Mouse (Mus musculus): ENCODE measurements around the gene Phpt1. TPM values are rescaled to one million over a fixed set of nuclear protein-coding genes. Genes with fewer than 3 reads are reported as not detected.

Phpt1 gene
- polyA plus RNA-seq, 1 experiment from 2014 or later, result 197 TPM

DNA sequence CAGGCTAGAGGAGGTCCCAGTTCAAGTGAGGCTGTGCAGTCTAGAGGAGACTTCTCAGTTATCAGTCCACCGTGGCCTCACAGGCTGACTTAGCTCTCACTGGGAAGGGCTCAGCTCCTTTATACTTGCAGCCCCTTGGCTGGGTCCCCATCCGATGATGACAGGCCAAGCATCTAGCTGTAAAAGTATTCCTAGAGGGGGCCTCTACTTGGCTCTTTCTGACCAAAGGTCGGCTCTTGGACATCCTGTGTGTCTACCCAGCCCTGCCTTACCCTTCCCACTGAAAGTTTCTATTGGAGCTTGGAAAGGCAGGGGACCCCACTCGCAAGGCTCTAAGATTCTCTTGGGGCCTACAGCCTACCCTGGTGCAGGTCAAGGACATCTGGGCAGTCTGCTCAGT is 3.8 kb downstream of the Phpt1 start:
- peaks cover 63% of the 10 kb centered on the region for H3K36me3 ChIP-seq (ENCODE audit: insufficient read depth)
- no peak overlapping the region for H3K4me2 ChIP-seq
- no peak for TF ChIP-seq CTCF (IDR thresholded peaks at IDR 0.05; ENCODE audit: low read depth)
- WGBS, result 83% methylated on average over 4 of the region's 4 CpGs
- H3K4me3 ChIP-seq (ENCODE audit: low read depth, low read length), result no peak overlapping the region
- DNase-seq (no peak), ATAC-seq (ENCODE audit: insufficient read depth) (no peak)
- H3K27ac ChIP-seq (ENCODE audit: low read depth), result no peak overlapping the region
- H3K9me3 ChIP-seq (ENCODE audit: low read depth, low read length), result no peaks in the 10 kb centered on the region
- peaks cover 14% of the 10 kb centered on the region for H3K4me1 ChIP-seq (ENCODE audit: insufficient read depth)
- H3K27me3 ChIP-seq (ENCODE audit: insufficient read depth, low read length), result peaks cover 6% of the 10 kb centered on the region
- no peak overlapping the region for H3K9ac ChIP-seq

DNA sequence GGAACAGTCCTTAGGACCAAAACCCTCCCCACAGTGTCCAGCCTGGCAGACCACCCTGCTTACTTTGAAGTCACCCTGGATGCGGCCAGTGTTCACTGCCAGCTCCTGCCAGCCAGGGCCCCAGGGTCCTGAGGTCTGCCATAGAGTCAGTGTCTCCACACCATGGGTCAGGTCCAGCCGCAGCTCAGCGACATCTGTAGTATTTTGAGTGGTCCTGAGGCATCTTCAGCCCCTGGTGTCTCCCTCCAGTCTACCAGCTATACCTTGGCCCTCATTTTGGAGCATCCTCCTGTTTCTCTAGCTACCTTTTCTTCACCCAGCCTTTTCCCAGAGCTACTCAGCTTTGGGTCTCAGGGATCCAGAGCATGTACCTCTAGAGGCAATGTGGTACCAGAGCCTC is 5.7 kb downstream of the Phpt1 start:
- no peak for TF ChIP-seq CTCF (IDR thresholded peaks at IDR 0.05; ENCODE audit: low read depth)
- ATAC-seq (ENCODE audit: insufficient read depth) (no peak), DNase-seq (no peak)
- no peaks in the 10 kb centered on the region for H3K9me3 ChIP-seq (ENCODE audit: low read depth, low read length)
- 93% methylated on average over 3 of the region's 3 CpGs for WGBS
- peaks cover 6% of the 10 kb centered on the region; the same call in 1 of the 2 replicates for H3K4me1 ChIP-seq (ENCODE audit: insufficient read depth)
- no peak overlapping the region for H3K9ac ChIP-seq
- no peak overlapping the region for H3K4me2 ChIP-seq
- H3K36me3 ChIP-seq (ENCODE audit: insufficient read depth), result peaks cover 82% of the 10 kb centered on the region
- H3K27me3 ChIP-seq (ENCODE audit: insufficient read depth, low read length), result no peaks in the 10 kb centered on the region
- H3K27ac ChIP-seq (ENCODE audit: low read depth), result no peak overlapping the region
- no peak overlapping the region for H3K4me3 ChIP-seq (ENCODE audit: low read depth, low read length)

DNA sequence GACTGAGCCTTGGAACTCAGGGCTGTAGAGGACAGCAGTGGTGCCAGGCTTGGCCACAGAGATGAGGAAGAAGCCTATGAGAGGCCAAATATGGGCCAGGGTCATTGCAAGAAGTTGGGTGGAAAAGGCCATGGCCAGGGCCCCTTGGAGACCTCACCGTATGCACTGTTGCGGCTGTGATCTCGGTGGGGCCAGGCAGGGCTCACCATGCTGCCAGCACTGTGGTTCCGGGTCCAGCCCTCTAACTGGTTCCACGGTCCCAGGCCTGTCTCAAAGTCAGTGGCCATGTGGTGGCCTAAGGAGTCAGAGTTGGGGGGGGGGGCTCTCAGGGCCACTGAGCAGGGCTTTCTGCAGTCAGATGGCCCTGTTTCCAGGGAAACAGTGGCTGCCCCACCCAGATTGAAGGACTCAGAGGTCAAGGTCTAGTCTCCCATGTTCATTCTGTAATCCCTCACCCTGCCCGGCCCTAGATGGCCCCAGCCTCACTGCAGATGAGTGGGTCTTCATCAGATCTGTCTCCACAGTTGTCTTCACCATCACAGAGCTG is 6.5 kb downstream of the Phpt1 start:
- H3K4me1 ChIP-seq (ENCODE audit: insufficient read depth), result no peaks in the 10 kb centered on the region
- peaks cover 89% of the 10 kb centered on the region for H3K36me3 ChIP-seq (ENCODE audit: insufficient read depth)
- no peaks in the 10 kb centered on the region for H3K9me3 ChIP-seq (ENCODE audit: low read depth, low read length)
- H3K27ac ChIP-seq (ENCODE audit: low read depth), result no peak overlapping the region
- H3K9ac ChIP-seq, result no peak overlapping the region
- 90% methylated on average over 6 of the region's 6 CpGs for WGBS
- no peak overlapping the region for H3K4me2 ChIP-seq
- no peak for TF ChIP-seq CTCF (IDR thresholded peaks at IDR 0.05; ENCODE audit: low read depth)
- no peaks in the 10 kb centered on the region for H3K27me3 ChIP-seq (ENCODE audit: insufficient read depth, low read length)
- no peak for DNase-seq
- no peak for ATAC-seq (ENCODE audit: insufficient read depth)
- H3K4me3 ChIP-seq (ENCODE audit: low read depth, low read length), result no peak overlapping the region

DNA sequence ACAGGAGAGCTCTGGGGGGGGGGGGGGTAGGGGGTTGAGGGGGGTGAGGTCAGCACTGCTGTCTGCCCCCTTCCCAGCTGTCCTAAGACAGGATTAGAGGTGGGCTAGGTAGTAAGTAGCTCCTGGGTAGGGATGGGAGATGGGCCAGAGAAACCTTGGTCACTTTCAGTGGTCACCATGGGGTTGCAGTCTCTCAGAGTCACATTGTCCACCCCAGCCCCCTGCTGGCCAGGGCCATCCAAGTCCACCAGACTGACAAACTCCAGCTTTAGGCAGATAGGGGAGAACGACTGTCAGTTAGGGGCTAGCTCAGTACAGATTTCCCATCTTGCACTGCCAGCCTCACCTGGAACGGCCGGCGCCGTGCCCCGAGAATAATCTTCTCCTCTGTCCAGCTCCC is 8.5 kb downstream of the Phpt1 start:
- H3K4me2 ChIP-seq, result no peak overlapping the region
- H3K27me3 ChIP-seq (ENCODE audit: insufficient read depth, low read length), result no peaks in the 10 kb centered on the region
- H3K4me3 ChIP-seq (ENCODE audit: low read depth, low read length), result no peak overlapping the region
- no peaks in the 10 kb centered on the region for H3K9me3 ChIP-seq (ENCODE audit: low read depth, low read length)
- ATAC-seq (ENCODE audit: insufficient read depth) (no peak), DNase-seq (no peak)
- 81% methylated on average over 6 of the region's 6 CpGs for WGBS
- H3K9ac ChIP-seq, result no peak overlapping the region
- peak; percentile 55 for TF ChIP-seq CTCF (IDR thresholded peaks at IDR 0.05; ENCODE audit: low read depth)
- H3K27ac ChIP-seq (ENCODE audit: low read depth), result no peak overlapping the region
- peaks cover 94% of the 10 kb centered on the region for H3K36me3 ChIP-seq (ENCODE audit: insufficient read depth)
- no peaks in the 10 kb centered on the region for H3K4me1 ChIP-seq (ENCODE audit: insufficient read depth)

DNA sequence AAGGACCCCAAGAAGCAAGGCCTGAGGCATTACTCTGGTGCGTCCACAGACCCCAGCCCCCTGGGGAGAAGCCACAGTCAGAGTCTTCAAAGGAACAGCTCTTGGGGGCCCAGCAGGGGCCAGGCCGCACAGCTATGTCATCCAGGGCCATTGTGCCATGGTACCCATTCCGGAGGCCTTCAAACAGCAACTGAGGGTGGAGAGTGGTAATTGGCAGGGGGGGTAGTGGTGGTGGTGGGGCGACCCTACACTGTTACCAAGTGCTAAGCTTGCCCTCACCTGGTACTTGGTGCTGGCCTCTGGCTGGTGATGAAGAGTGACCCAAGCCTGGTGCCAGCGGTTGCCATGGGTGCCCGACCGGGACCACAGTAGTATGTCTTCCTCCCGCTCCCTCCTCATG is 9.3 kb downstream of the Phpt1 start:
- H3K27me3 ChIP-seq (ENCODE audit: insufficient read depth, low read length), result no peaks in the 10 kb centered on the region
- H3K36me3 ChIP-seq (ENCODE audit: insufficient read depth), result peaks cover 96% of the 10 kb centered on the region
- no peak overlapping the region for H3K4me2 ChIP-seq
- H3K4me1 ChIP-seq (ENCODE audit: insufficient read depth), result no peaks in the 10 kb centered on the region
- H3K4me3 ChIP-seq (ENCODE audit: low read depth, low read length), result no peak overlapping the region
- no peak for ATAC-seq (ENCODE audit: insufficient read depth)
- no peak for TF ChIP-seq CTCF (IDR thresholded peaks at IDR 0.05; ENCODE audit: low read depth)
- no peak for DNase-seq
- no peaks in the 10 kb centered on the region for H3K9me3 ChIP-seq (ENCODE audit: low read depth, low read length)
- no peak overlapping the region for H3K9ac ChIP-seq
- 89% methylated on average over 8 of the region's 8 CpGs for WGBS
- H3K27ac ChIP-seq (ENCODE audit: low read depth), result no peak overlapping the region

DNA sequence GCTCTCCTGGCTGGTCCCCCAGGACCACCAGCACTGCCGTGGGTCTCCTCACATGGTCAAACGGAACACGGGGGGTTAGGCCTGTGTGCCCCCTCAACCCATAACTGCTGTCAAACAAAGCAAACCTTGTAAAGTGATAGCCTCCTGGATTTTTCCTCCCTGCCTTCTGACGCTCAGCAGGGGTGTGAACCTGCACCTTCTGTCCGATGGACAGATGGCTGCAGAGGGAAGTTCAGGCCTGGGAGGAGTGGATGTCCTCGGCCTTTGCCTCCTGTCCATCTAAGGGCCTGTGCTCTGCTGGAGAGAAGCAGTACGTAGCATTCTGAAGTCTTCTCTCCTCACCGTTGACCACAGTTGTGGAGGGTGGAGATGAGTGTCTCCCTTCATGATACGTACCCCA is 13.1 kb downstream of the Phpt1 start:
- ATAC-seq (ENCODE audit: insufficient read depth), result no peak
- no peak for DNase-seq
- H3K36me3 ChIP-seq (ENCODE audit: insufficient read depth), result peaks cover 70% of the 10 kb centered on the region
- 68% methylated on average over 9 of the region's 9 CpGs for WGBS
- H3K9ac ChIP-seq, result no peak overlapping the region
- no peaks in the 10 kb centered on the region for H3K9me3 ChIP-seq (ENCODE audit: low read depth, low read length)
- H3K4me2 ChIP-seq, result no peak overlapping the region
- peaks cover 11% of the 10 kb centered on the region for H3K4me1 ChIP-seq (ENCODE audit: insufficient read depth)
- no peak for TF ChIP-seq CTCF (IDR thresholded peaks at IDR 0.05; ENCODE audit: low read depth)
- no peaks in the 10 kb centered on the region for H3K27me3 ChIP-seq (ENCODE audit: insufficient read depth, low read length)
- no peak overlapping the region for H3K4me3 ChIP-seq (ENCODE audit: low read depth, low read length)
- no peak overlapping the region for H3K27ac ChIP-seq (ENCODE audit: low read depth)

DNA sequence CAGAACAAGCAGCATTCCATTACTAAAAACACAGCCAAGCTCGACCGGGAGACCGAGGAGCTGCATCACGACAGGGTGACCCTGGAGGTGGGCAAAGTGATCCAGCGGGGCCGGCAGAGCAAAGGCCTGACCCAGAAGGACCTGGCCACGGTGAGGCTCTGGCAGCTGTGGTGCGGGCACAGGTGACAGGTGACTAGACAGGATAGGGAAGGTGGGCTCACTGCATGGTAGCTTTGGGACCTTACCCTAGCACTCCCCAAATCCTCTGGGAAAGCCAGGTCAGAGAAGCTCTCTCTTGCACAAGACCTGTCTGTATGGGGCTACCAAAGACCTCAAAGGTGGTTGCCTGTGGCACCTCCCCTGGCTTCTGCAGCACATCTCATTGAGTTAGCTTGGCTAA is 14.5 kb downstream of the Phpt1 start:
- Histone ChIP-seq H3K9ac (no peak overlapping the region), H3K36me3 (ENCODE audit: insufficient read depth) (peaks cover 58% of the 10 kb centered on the region), H3K4me2 (no peak overlapping the region), H3K27me3 (ENCODE audit: insufficient read depth, low read length) (no peaks in the 10 kb centered on the region), H3K9me3 (ENCODE audit: low read depth, low read length) (no peaks in the 10 kb centered on the region), H3K27ac (ENCODE audit: low read depth) (no peak overlapping the region), H3K4me3 (ENCODE audit: low read depth, low read length) (no peak overlapping the region), H3K4me1 (ENCODE audit: insufficient read depth) (peaks cover 11% of the 10 kb centered on the region)
- DNase-seq (no peak), ATAC-seq (ENCODE audit: insufficient read depth) (no peak)
- no peak for TF ChIP-seq CTCF (IDR thresholded peaks at IDR 0.05; ENCODE audit: low read depth)
- WGBS, result 81% methylated on average over 8 of the region's 8 CpGs

DNA sequence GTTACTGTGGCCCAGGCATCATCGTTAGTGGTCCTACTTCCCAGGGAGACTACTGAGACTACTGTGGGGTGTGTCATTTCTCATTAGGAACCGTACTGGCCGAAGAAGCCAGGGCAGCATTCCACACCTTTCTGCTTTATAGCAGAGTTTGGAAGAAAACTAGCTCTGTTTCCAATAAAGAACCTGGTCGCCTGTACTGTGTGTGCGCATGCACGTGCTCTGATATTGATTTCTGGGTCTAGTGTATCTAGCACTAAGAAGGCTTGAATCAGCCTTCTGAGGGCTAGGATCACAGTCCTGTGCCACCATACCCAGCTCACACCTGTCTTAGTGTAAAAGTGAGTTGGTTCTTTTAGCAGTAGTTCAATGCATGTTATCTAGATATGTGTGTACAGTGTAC is 16.2 kb downstream of the Phpt1 start:
- no peak for TF ChIP-seq CTCF (IDR thresholded peaks at IDR 0.05; ENCODE audit: low read depth)
- H3K27ac ChIP-seq (ENCODE audit: low read depth), result no peak overlapping the region

More for the DNA sequence above, 16.2 kb downstream of the Phpt1 start:
- Histone ChIP-seq H3K4me2 (peak overlapping the region; percentile 93), H3K9ac (peak overlapping the region; percentile 84), H3K9me3 (ENCODE audit: low read depth, low read length) (no peaks in the 10 kb centered on the region), H3K4me1 (ENCODE audit: insufficient read depth) (peaks cover 11% of the 10 kb centered on the region), H3K36me3 (ENCODE audit: insufficient read depth) (peaks cover 41% of the 10 kb centered on the region), H3K27me3 (ENCODE audit: insufficient read depth, low read length) (no peaks in the 10 kb centered on the region), H3K4me3 (ENCODE audit: low read depth, low read length) (peak overlapping the region; percentile 93)
- WGBS, result 70% methylated on average over 6 of the region's 6 CpGs
- ATAC-seq (ENCODE audit: insufficient read depth) (no peak), DNase-seq (no peak)
